In genomic region chr17:27520557-27520956, GRCm38 (mm10) we compare ENCODE assay signal across 8 mouse cellular contexts. TPM values are rescaled to one million over a fixed set of nuclear protein-coding genes. Genes with fewer than 3 reads are reported as not detected.
DNase-seq lines count a peak whose midpoint lies in the region; ATAC-seq lines count a peak whose summit lies in the region.

No protein-coding gene starts in this region.

- no peaks in the 10 kb centered on the region for H3K9me3 ChIP-seq in forebrain, embryonic 13.5 days (replicated peaks)
- no peaks in the 10 kb centered on the region for H3K9me3 ChIP-seq in intestine, embryonic 16.5 days (ENCODE audit: control insufficient read depth, low read length)

- WGBS in forebrain, embryonic 13.5 days = under 1% methylated on average over 26 of the region's 27 CpGs
- under 1% methylated on average over 27 of the region's 27 CpGs for WGBS in intestine, embryonic 16.5 days

- no peak overlapping the region for H3K27ac ChIP-seq in forebrain, embryonic 13.5 days
- no peak overlapping the region for H3K27ac ChIP-seq in intestine, embryonic 16.5 days (ENCODE audit: low read length)

- peak; percentile 51 for DNase-seq in layer of hippocampus, adult 11-12 months (ENCODE audit: low spot score)
- no peak for DNase-seq in layer of hippocampus, adult 9-10 months (ENCODE audit: low spot score)
- peak; percentile 33 for DNase-seq in c-Kit-positive CD71-positive TER-119-positive erythroid progenitor cells, embryonic 14.5 days (ENCODE audit: low spot score)
- peak; percentile 58 for DNase-seq in liver
- DNase-seq in natural killer cell, adult 2 months (ENCODE audit: low spot score in 2 of 2) = peak; percentile 37 to 57
- DNase-seq in testis, postnatal 10 days (ENCODE audit: low spot score) = peak; percentile 84

- peaks cover 27% of the 10 kb centered on the region for H3K4me1 ChIP-seq in forebrain, embryonic 13.5 days
- no peaks in the 10 kb centered on the region for H3K4me1 ChIP-seq in intestine, embryonic 16.5 days (ENCODE audit: control insufficient read depth, insufficient read depth, low read length)

- peak overlapping the region; percentile 42; the same call in 1 of the 2 replicates for H3K4me2 ChIP-seq in forebrain, embryonic 13.5 days
- 0 out of 2 replicates have a peak overlapping the region, but pooled peaks have one; percentile 19 for H3K4me2 ChIP-seq in intestine, embryonic 16.5 days (ENCODE audit: low read depth, low read length)

- no peaks in the 10 kb centered on the region for H3K36me3 ChIP-seq in forebrain, embryonic 13.5 days (ENCODE audit: poor library complexity, severe bottlenecking)
- no peaks in the 10 kb centered on the region for H3K36me3 ChIP-seq in intestine, embryonic 16.5 days (ENCODE audit: control insufficient read depth, insufficient read depth, low read length)

- H3K9ac ChIP-seq in forebrain, embryonic 13.5 days = no peak overlapping the region
- no peak overlapping the region for H3K9ac ChIP-seq in intestine, embryonic 16.5 days (ENCODE audit: low read depth, low read length)

- H3K27me3 ChIP-seq in forebrain, embryonic 13.5 days = peaks cover 66% of the 10 kb centered on the region
- peaks cover 17% of the 10 kb centered on the region for H3K27me3 ChIP-seq in intestine, embryonic 16.5 days (replicated peaks; ENCODE audit: control insufficient read depth, insufficient read depth, low read length)

- ATAC-seq in forebrain, embryonic 13.5 days = 0 out of 2 replicates have a peak, but pooled peaks have one; percentile 45
- ATAC-seq in intestine, embryonic 16.5 days = peak; percentile 55; the same call in 1 of the 2 replicates

- no peak overlapping the region for H3K4me3 ChIP-seq in forebrain, embryonic 13.5 days
- no peak overlapping the region; the same call in 1 of the 2 replicates for H3K4me3 ChIP-seq in intestine, embryonic 16.5 days (ENCODE audit: low read length)

RNA-seq across cellular contexts. Expression of gene Grm4, which starts 0.6 kb away (rescaled TPM):
- 2.2 and 2.4 TPM in 2 replicates for polyA plus RNA-seq in forebrain, embryonic 13.5 days (2015; fragmentation: Nextera tagmentation; extraction: Ambion mirVana)
- polyA plus RNA-seq in intestine, embryonic 16.5 days (2015; fragmentation: Nextera tagmentation; extraction: Ambion mirVana) = 0.40 and 0.44 TPM in 2 replicates

RNA-seq across cellular contexts. Expression of gene Hmga1, which starts 35.7 kb away (rescaled TPM):
- 147 and 165 TPM in 2 replicates for polyA plus RNA-seq in forebrain, embryonic 13.5 days (2015; fragmentation: Nextera tagmentation; extraction: Ambion mirVana)
- 286 and 319 TPM in 2 replicates for polyA plus RNA-seq in intestine, embryonic 16.5 days (2015; fragmentation: Nextera tagmentation; extraction: Ambion mirVana)

RNA-seq across cellular contexts. Expression of gene AI413582, which starts 45.0 kb away (rescaled TPM):
- polyA plus RNA-seq in forebrain, embryonic 13.5 days (2015; fragmentation: Nextera tagmentation; extraction: Ambion mirVana) = 22.2 and 25.2 TPM in 2 replicates
- 39.7 and 46.7 TPM in 2 replicates for polyA plus RNA-seq in intestine, embryonic 16.5 days (2015; fragmentation: Nextera tagmentation; extraction: Ambion mirVana)
